Mouse (Mus musculus) liver, embryonic 12.5 days (tissue): ENCODE results near the gene Mansc4. TPM values are rescaled to one million over a fixed set of nuclear protein-coding genes. Genes with fewer than 3 reads are reported as not detected.

Experiments
- ATAC-seq: fragments of 200-750 bp; cut with Nextera tagmentation; 2 replicates; pipeline ENCODE4 v1.8.0; 2017; ENCODE audit warnings: moderate number of reproducible peaks, mild to moderate bottlenecking, moderate library complexity
- H3K27ac ChIP-seq: fragments of 300-500 bp; sonication (generic); 2 replicates; pipeline ENCODE4 v1.5.1; 2016; ENCODE audit warnings: mild to moderate bottlenecking
- H3K27me3 ChIP-seq: fragments of 300-500 bp; sonication (generic); replicated peaks from 2 replicates; pipeline ENCODE4 v1.6.1; 2016; ENCODE audit warnings: mild to moderate bottlenecking, moderate library complexity
- H3K36me3 ChIP-seq: fragments of 300-500 bp; sonication (generic); 2 replicates; pipeline ENCODE4 v1.6.1; 2016; ENCODE audit warnings: mild to moderate bottlenecking, moderate library complexity
- H3K4me1 ChIP-seq: fragments of 300-500 bp; sonication (generic); 2 replicates; pipeline ENCODE4 v1.6.1; 2016
- H3K4me2 ChIP-seq: fragments of 300-500 bp; sonication (generic); 2 replicates; pipeline ENCODE4 v1.6.1; 2016; ENCODE audit warnings: mild to moderate bottlenecking, moderate library complexity
- H3K4me3 ChIP-seq: fragments of 300-500 bp; sonication (generic); 2 replicates; pipeline ENCODE4 v1.5.1; 2016; ENCODE audit warnings: mild to moderate bottlenecking, moderate library complexity
- H3K9ac ChIP-seq: fragments of 300-500 bp; sonication (generic); 2 replicates; pipeline ENCODE4 v1.6.1; 2016; ENCODE audit warnings: mild to moderate bottlenecking, moderate library complexity
- H3K9me3 ChIP-seq: fragments of 300-500 bp; sonication (generic); replicated peaks from 2 replicates; pipeline ENCODE4 v1.6.1; 2016; ENCODE audit warnings: mild to moderate bottlenecking, moderate library complexity
- WGBS: fragments of 180-500 bp; shearing (Covaris S2); methylation state at CpG from one replicate; pipeline ENCODE4 v1.1.7; 2016; ENCODE audit not compliant: insufficient replicate concordance; 5-methylcytosine and 5-hydroxymethylcytosine counted together
- polyA plus RNA-seq: library from polyadenylated mRNA; unstranded; fragments of >200 nt; fragmentation: Nextera tagmentation; extraction: Ambion mirVana; gene quantifications from 2 replicates; pipeline ENCODE4 v1.2.1, GENCODE M21; 2016

Mansc4 gene
- polyA plus RNA-seq, 1 experiment from 2014 or later, result 0.11 TPM

DNA sequence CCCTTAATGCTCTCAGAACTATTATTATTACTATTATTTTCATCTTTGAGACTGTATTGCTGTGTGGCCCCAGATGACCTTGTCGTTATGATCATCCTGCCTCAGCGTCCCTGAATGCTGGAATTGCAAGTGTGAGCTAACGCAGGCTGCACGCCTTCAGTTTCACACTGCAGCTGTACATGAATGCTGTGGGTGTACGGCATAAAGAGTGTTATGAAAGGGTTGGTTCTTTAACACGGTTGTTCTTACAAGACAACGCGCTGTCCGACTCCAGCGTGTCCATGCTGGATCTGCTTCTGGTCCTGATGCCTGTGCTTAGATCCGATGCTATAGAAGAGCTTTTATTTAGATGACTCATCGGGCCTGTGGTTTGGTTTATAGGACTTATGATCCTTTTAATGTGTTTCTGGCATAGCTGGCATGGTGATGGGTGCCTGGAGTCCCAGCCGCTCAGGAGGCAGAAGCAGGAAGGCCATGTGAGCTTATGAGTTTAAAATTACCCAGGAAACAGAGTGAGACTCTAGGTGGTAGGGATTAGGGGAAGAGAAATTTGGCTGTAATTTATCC is 37.5 kb downstream of the Mansc4 start:
- Histone ChIP-seq H3K27me3 (no peaks in the 10 kb centered on the region), H3K9ac (no peak overlapping the region), H3K36me3 (peaks cover 80% of the 10 kb centered on the region), H3K27ac (no peak overlapping the region), H3K4me3 (no peak overlapping the region), H3K4me2 (no peak overlapping the region), H3K9me3 (no peaks in the 10 kb centered on the region), H3K4me1 (peaks cover 6% of the 10 kb centered on the region; the same call in 1 of the 2 replicates)
- ATAC-seq, result no peak
- 88% methylated on average over 13 of the region's 13 CpGs for WGBS

DNA sequence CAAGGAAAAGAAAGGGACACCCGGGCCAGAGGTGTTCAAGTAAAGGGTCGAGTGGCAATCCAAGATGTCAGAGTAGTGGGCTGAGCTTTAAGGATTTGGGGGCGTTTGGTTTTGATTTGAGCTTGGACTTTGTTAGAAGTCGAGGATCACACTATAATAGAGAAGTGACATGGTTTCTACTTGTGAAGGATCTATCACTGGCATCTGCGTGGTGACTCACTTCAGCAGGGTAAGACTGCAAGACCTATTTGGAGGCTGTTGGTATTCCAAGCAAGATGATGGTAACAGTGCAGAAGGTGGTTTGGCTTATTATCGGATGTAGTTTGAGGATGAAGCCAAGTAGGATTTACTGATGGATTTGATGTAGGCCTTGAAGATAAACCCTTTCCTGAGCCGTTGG is 43.2 kb downstream of the Mansc4 start:
- no peak for ATAC-seq
- Histone ChIP-seq H3K4me3 (peak overlapping the region; percentile 84), H3K9me3 (no peaks in the 10 kb centered on the region), H3K4me1 (peaks cover 21% of the 10 kb centered on the region), H3K4me2 (peak overlapping the region; percentile 83), H3K9ac (peak overlapping the region; percentile 90; the same call in 1 of the 2 replicates), H3K27me3 (no peaks in the 10 kb centered on the region; the same call in 1 of the 2 replicates), H3K27ac (no peak overlapping the region), H3K36me3 (peaks cover 29% of the 10 kb centered on the region)
- 37% methylated on average over 7 of the region's 7 CpGs for WGBS

GRCm38 (mm10) chr6:147042291-147043290 is 44.2 kb downstream of the Mansc4 start, which contains the start of gene Mrps35:
Mrps35 (plus strand) TSS chr6:147042764.
- Histone ChIP-seq H3K27ac (peak within 1 kb of the TSS; percentile 70), H3K9me3 (no peaks in the 10 kb centered on the region), H3K9ac (peak within 1 kb of the TSS; percentile 90), H3K27me3 (no peaks in the 10 kb centered on the region; the same call in 1 of the 2 replicates), H3K4me1 (peaks cover 21% of the 10 kb centered on the region), H3K4me2 (peak within 1 kb of the TSS; percentile 83), H3K4me3 (peak within 1 kb of the TSS; percentile 84), H3K36me3 (peaks cover 19% of the 10 kb centered on the region)
- 2% methylated on average over 66 of the region's 66 CpGs for WGBS
- ATAC-seq, result peak; percentile 99

- Histone ChIP-seq H3K4me2 (no peak within 1 kb of the TSS), H3K27ac (no peak within 1 kb of the TSS), H3K4me3 (no peak within 1 kb of the TSS), H3K9me3 (no peaks in the 10 kb centered on the region), H3K27me3 (no peaks in the 10 kb centered on the region), H3K36me3 (peaks cover 10% of the 10 kb centered on the region), H3K4me1 (no peaks in the 10 kb centered on the region), H3K9ac (no peak within 1 kb of the TSS)
- WGBS, result 60% methylated on average over 13 of the region's 13 CpGs
- no peak for ATAC-seq
These were observed 54.4 kb downstream of the Mansc4 start, which contains the start of gene Rep15 for GRCm38 (mm10) chr6:147032303-147032925. Rep15 (plus strand) TSS chr6:147032584.

GRCm38 (mm10) chr6:147030096-147030885 is 56.5 kb downstream of the Mansc4 start:
- ATAC-seq, result no peak
- no peak overlapping the region for H3K27ac ChIP-seq
- H3K9ac ChIP-seq, result no peak overlapping the region
- H3K4me2 ChIP-seq, result no peak overlapping the region
- H3K4me1 ChIP-seq, result no peaks in the 10 kb centered on the region
- no peak overlapping the region for H3K4me3 ChIP-seq
- H3K9me3 ChIP-seq, result no peaks in the 10 kb centered on the region
- no peaks in the 10 kb centered on the region for H3K27me3 ChIP-seq
- H3K36me3 ChIP-seq, result peaks cover 17% of the 10 kb centered on the region
- 73% methylated on average over 15 of the region's 15 CpGs for WGBS

- 88% methylated on average over 9 of the region's 9 CpGs for WGBS
- Histone ChIP-seq H3K27me3 (no peaks in the 10 kb centered on the region), H3K4me3 (no peak overlapping the region), H3K27ac (no peak overlapping the region), H3K4me2 (no peak overlapping the region), H3K9me3 (no peaks in the 10 kb centered on the region), H3K36me3 (peaks cover 17% of the 10 kb centered on the region), H3K4me1 (no peaks in the 10 kb centered on the region), H3K9ac (no peak overlapping the region)
- ATAC-seq, result no peak
These were observed 57.2 kb downstream of the Mansc4 start for GRCm38 (mm10) chr6:147029591-147029990.

GRCm38 (mm10) chr6:147028396-147028795 is 58.4 kb downstream of the Mansc4 start:
- ATAC-seq, result no peak
- H3K9me3 ChIP-seq, result no peaks in the 10 kb centered on the region

More at GRCm38 (mm10) chr6:147028396-147028795, 58.4 kb downstream of the Mansc4 start:
- Histone ChIP-seq H3K4me2 (no peak overlapping the region), H3K9ac (no peak overlapping the region), H3K27ac (no peak overlapping the region), H3K4me3 (no peak overlapping the region), H3K4me1 (no peaks in the 10 kb centered on the region), H3K36me3 (peaks cover 17% of the 10 kb centered on the region), H3K27me3 (no peaks in the 10 kb centered on the region)
- 83% methylated on average over 2 of the region's 2 CpGs for WGBS

Other genes starting within 250 kb of the Mansc4 start
- gene Smco2, start 236.9 kb downstream of the Mansc4 start, polyA plus RNA-seq, result not detected in 2 replicates
- 16.5 and 17.5 TPM in 2 replicates for gene Ppfibp1, start 198.5 kb downstream of the Mansc4 start, polyA plus RNA-seq
- gene 1700034J05Rik, start 132.6 kb downstream of the Mansc4 start, polyA plus RNA-seq, result 0.06 and 0.11 TPM in 2 replicates
- 0.87 and 0.91 TPM in 2 replicates for gene Rep15, start 54.4 kb downstream of the Mansc4 start, polyA plus RNA-seq
- 72.2 and 77.2 TPM in 2 replicates for gene Mrps35, start 44.3 kb downstream of the Mansc4 start, polyA plus RNA-seq
- gene Klhl42, start 4.3 kb upstream of the Mansc4 start, polyA plus RNA-seq, result 3.6 and 4.1 TPM in 2 replicates
- gene Pthlh, start 177.2 kb upstream of the Mansc4 start, polyA plus RNA-seq, result 0.07 TPM in 1 of 2 replicates, not detected in the other